Mouse (Mus musculus): ENCODE data around the gene Atp6v1b1.

GRCm38 (mm10) chr6:83768485-83768884 lies 25.7 kb downstream of the Atp6v1b1 start:
- TF ChIP-seq EP300 (IDR thresholded peaks at IDR 0.05; ENCODE audit: low read depth): no peak
- TF ChIP-seq CTCF (IDR thresholded peaks at IDR 0.05; ENCODE audit: low read depth): no peak
